Mouse (Mus musculus) splenic B cell, adult 2 months (primary cell): ENCODE measurements around the gene Tas2r119.
"Not testable (repeated sequence)": the region's sequence is repeated elsewhere in the genome, so short reads cannot be mapped to it uniquely, and the experiment has no call there.

ENCODE experiments used
- DNase-seq: peaks from one replicate; pipeline ENCODE4 v3.0.0-alpha.2; 2011; ENCODE audit warnings: low read depth, low spot score
- H3K27me3 ChIP-seq: 2 replicates; pipeline ENCODE4 v1.6.1; 2012; ENCODE audit warnings: mild to moderate bottlenecking, low read length, moderate library complexity, mixed read lengths; ENCODE audit not compliant: control insufficient read depth, poor library complexity, insufficient read depth, severe bottlenecking
- H3K36me3 ChIP-seq: 2 replicates; pipeline ENCODE4 v1.6.1; 2012; ENCODE audit warnings: mild to moderate bottlenecking, low read length, moderate library complexity, mixed read lengths; ENCODE audit not compliant: control insufficient read depth, poor library complexity, insufficient read depth, severe bottlenecking

Gene Tas2r119

DNA sequence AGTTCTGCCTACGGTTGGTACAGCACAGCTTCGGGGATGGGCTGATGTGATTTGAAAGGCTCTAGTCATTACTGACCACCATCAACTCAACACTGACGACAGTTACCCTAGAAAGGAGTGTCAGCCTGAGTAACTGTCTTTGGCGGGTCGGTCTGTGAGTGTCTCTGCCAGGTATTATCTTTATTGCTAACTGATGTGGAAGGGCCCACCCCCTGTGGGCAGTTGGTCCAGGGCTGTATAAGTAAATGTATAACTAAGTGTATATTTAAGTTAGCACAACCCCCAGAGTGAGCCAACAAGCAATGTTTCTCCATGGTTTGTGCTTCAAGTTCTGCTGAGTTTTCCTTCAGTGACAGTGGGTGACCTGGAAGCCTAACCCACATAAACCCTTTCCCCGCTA is 13.3 kb downstream of the Tas2r119 start:
- H3K36me3 ChIP-seq, result no peaks in the 10 kb centered on the region
- no peaks in the 10 kb centered on the region for H3K27me3 ChIP-seq
- no peak for DNase-seq

DNA sequence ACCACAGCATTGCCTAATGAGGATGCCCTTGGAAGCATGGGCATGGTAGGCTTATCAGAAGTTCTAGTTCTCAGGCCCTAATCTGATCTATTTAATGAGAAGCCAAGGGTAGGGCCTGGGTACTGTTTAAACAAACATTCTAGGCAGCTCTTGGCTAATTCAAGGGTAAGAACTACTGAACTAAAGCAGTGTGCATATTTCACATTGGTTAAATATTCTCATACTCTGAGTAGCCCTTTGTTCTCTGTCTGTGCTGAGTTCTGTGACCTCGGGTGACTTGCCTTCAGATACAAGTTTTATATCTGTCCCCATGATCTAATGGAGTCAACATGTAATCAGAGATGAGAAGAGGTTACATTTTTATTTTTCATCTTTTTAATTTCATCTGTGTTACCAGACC is 15.9 kb downstream of the Tas2r119 start:
- no peak for DNase-seq
- Histone ChIP-seq H3K27me3 (no peaks in the 10 kb centered on the region), H3K36me3 (no peaks in the 10 kb centered on the region)

DNA sequence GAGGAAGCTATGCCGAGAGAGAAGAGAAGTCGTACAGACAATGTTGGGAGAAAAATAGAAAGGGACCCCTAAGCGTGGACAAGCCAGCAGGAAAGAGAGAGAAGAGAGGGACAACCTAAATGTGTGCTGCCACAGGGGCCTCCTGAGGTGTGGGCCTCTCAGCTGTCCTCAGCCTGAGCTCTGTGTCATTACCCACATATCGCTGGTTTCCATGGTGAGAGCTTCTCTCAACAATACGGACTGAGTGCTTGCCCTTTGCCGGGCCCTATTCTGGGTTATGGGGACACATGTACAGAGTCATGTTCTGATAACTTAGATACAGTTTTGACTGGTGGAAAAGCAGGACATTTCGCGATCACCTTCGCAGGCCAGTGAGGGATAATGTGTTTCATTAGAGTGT is 21.0 kb downstream of the Tas2r119 start:
- H3K36me3 ChIP-seq, result no peaks in the 10 kb centered on the region
- no peak for DNase-seq
- H3K27me3 ChIP-seq, result no peaks in the 10 kb centered on the region

DNA sequence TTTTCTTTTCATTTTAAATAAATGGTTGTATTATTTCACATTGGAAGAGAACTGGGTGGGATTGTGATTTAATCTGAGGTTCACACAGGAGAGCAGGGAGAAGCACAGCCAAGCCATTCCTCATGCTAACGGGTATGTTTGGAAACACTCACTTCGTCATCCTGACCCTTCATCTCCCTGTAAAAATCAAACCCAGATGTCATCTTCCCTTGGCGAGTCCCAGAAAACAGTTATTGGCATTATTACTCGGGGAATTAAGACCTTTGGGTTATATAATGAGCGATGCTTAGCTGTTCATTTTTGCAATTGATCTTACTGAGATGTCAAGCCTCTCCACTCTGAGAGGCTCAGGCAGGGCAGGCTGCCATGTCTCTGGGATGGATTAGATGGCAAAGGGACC is 21.5 kb downstream of the Tas2r119 start:
- no peaks in the 10 kb centered on the region for H3K36me3 ChIP-seq
- no peak for DNase-seq
- no peaks in the 10 kb centered on the region for H3K27me3 ChIP-seq

DNA sequence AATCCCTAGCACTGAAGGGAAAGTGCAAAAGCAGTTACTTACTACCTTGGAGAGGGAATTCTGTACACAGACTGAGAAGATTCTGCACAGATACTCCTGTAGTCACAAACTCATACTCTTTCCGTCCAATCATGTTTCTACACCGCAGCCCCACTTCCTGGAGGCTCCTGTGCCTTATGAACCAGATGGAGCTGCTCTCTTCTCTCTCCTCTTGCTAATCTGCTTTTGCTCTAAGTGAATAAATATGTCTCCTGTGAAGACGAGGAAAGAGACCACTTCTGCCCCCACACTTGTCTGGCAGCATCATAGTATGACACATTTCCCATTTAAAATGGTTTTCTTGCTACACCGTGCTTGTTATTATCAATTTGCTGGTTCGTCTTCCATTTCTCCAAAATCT is 26.2 kb downstream of the Tas2r119 start:
- no peak for DNase-seq
- no peaks in the 10 kb centered on the region for H3K36me3 ChIP-seq

DNA sequence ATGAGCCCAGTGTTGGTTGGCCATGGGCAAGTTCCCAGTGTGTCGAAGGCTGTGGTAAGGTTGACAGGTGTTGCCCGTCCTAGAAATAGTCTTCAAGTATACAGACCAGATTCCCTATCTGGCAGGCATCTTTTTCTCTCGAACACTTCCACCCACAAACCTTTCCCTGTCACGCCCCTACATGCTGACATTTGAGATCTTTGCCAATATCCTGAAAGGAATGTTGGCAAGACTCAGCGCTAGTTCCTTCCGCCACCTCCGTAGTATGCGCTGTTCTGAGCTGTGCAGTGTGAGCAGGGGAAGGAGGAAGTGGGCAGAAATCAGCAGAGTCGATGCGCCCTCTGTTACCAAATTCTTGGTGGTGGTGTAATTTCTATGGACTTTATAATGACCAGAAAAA is 27.8 kb downstream of the Tas2r119 start:
- DNase-seq, result no peak
- Histone ChIP-seq H3K36me3 (no peaks in the 10 kb centered on the region), H3K27me3 (no peaks in the 10 kb centered on the region)

More for the DNA sequence above, 26.2 kb downstream of the Tas2r119 start:
- H3K27me3 ChIP-seq, result no peaks in the 10 kb centered on the region

DNA sequence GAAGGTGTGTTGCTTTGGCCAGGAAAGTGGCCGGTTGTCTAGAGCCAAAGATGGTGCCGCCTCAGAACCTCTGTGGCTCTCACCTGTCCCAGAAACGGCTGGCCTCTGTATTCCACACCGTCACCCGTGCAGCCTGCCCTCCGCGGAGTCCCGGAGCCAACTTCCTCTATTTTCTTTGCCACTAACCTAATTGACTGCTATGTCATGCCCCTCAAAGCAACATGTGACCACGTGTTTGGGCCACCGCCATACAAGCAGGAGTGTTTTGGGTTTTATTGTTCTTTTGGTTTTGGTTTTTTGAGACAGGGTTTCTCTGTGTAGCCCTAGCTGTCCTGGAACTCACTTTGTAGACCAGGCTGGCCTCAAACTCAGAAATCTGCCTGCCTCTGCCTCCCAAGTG is 37.6 kb downstream of the Tas2r119 start:
- H3K27me3 ChIP-seq, H3K36me3 ChIP-seq: not testable (repeated sequence)
- DNase-seq, result peak; percentile 37

DNA sequence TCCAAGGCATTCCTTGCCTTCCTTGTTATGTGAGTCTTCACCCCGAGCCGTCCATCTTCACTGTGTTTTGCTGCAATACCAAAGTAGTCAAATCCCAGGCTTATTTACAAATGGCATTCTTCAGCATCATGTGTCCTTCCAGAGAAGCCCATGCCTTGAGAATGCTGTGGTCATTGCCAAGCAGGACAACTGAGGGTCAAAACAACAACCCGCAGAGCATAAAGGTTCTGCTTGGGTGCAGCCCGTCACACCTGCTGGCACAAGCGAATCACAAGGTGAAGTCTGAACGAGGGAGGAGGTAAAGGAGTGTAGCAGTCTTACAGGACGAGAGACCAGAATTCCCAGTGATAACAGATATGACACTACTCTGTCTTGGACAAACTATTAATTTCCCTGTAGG is 45.9 kb downstream of the Tas2r119 start:
- no peaks in the 10 kb centered on the region for H3K27me3 ChIP-seq
- no peak for DNase-seq
- no peaks in the 10 kb centered on the region for H3K36me3 ChIP-seq

DNA sequence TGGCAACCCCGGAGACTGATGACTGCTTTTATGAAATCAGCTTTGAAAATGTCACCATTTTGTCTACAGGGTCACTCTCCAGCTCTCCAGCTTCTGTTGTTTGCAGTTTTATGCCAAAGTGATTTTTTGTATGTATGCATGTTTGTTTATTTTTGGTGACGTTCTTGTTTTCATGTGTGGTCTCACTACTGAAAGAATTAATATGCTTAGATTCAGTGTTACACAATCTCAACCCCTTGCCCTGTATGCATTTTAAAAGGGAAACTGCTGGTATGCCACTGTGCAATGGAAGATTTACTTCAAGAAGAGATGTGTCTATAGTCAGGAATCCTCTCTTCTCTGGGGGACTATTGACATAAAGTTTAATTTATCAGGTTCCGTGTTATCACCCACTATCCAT is 48.3 kb downstream of the Tas2r119 start:
- DNase-seq, result no peak
- Histone ChIP-seq H3K27me3 (no peaks in the 10 kb centered on the region), H3K36me3 (no peaks in the 10 kb centered on the region)

DNA sequence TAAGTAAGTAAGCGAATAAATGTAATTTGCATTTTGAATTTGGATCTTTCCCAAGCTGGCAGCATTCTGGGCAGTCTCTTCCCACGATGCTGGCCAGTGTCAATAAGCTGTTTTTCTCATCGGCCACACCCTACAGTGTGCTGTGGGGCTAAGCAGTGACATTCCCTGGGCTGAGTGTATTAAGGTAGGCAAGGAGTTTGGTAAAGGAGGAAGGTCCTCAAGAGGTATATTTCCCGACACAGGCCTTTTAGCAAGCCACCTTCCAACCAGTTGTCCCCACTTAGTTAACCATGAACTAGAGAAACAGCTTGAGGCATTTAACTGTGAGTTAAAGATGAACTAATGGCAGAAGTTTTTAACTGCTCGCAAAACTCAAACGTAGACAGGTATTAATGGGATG is 49.3 kb downstream of the Tas2r119 start:
- DNase-seq, result no peak
- Histone ChIP-seq H3K27me3 (no peaks in the 10 kb centered on the region), H3K36me3 (no peaks in the 10 kb centered on the region)

DNA sequence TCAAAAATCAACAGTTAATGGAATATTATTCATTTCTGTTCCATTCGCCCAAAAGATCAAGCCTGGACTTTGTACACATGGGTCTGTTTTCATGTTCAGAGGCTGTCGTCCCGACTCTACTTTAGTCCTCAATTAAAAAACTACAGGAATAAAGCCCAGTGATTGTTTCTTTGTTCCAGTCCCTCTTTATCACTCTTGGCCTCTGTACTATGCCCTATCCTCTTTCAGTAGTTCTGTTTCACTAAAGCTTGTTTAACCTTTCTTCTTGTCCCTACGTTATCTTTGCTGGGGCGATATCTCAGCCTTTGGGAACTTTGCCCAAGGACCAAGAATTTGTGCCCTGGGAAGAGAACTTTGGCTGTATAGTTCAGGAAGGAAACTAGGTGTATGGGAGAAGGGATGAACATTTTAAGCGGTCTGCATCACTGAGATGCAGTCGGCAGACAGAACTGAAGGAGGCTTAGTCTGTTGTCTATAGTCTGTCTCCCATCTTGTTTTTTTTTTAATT is 49.9 kb downstream of the Tas2r119 start:
- Histone ChIP-seq H3K36me3 (no peaks in the 10 kb centered on the region), H3K27me3 (no peaks in the 10 kb centered on the region)
- no peak for DNase-seq
